Mouse (Mus musculus) embryonic facial prominence, embryonic 12.5 days (tissue): Measurements from ENCODE around the gene Ifnar2. TPM values are rescaled to one million over a fixed set of nuclear protein-coding genes. Genes with fewer than 3 reads are reported as not detected.

Source experiments
- ATAC-seq: fragments of 200-750 bp; cut with Nextera tagmentation; 2 replicates; pipeline ENCODE4 v1.8.0; 2017; ENCODE audit not compliant: insufficient number of reproducible peaks, insufficient read depth, low FRiP score, low TSS enrichment
- H3K27ac ChIP-seq: fragments of 300-500 bp; sonication (generic); 2 replicates; pipeline ENCODE4 v1.5.1; 2016; ENCODE audit warnings: mild to moderate bottlenecking
- H3K27me3 ChIP-seq: fragments of 300-500 bp; sonication (generic); 2 replicates; pipeline ENCODE4 v1.6.1; 2016; ENCODE audit warnings: mild to moderate bottlenecking, moderate library complexity
- H3K36me3 ChIP-seq: fragments of 300-500 bp; sonication (generic); 2 replicates; pipeline ENCODE4 v1.6.1; 2016; ENCODE audit warnings: mild to moderate bottlenecking
- H3K4me1 ChIP-seq: fragments of 300-500 bp; sonication (generic); 2 replicates; pipeline ENCODE4 v1.6.1; 2016
- H3K4me2 ChIP-seq: fragments of 300-500 bp; sonication (generic); replicated peaks from 2 replicates; pipeline ENCODE4 v1.6.1; 2016; ENCODE audit warnings: mild to moderate bottlenecking, moderate library complexity
- H3K4me3 ChIP-seq: fragments of 300-500 bp; sonication (generic); 2 replicates; pipeline ENCODE4 v1.5.1; 2016; ENCODE audit warnings: mild to moderate bottlenecking
- H3K9ac ChIP-seq: fragments of 300-500 bp; sonication (generic); 2 replicates; pipeline ENCODE4 v1.6.1; 2016; ENCODE audit warnings: mild to moderate bottlenecking, moderate library complexity
- H3K9me3 ChIP-seq: fragments of 300-500 bp; sonication (generic); 2 replicates; pipeline ENCODE4 v1.6.1; 2016; ENCODE audit warnings: mild to moderate bottlenecking, moderate library complexity
- WGBS: fragments of 180-500 bp; shearing (Covaris S2); methylation state at CpG from one replicate; pipeline ENCODE4 v1.1.7; 2016; 5-methylcytosine and 5-hydroxymethylcytosine counted together
- polyA plus RNA-seq: library from polyadenylated mRNA; unstranded; fragments of >200 nt; fragmentation: Nextera tagmentation; extraction: Ambion mirVana; gene quantifications from 2 replicates; pipeline ENCODE4 v1.2.1, GENCODE M21; 2016

The Ifnar2 gene
- polyA plus RNA-seq, 1 experiment from 2014 or later = 42.6 TPM

DNA sequence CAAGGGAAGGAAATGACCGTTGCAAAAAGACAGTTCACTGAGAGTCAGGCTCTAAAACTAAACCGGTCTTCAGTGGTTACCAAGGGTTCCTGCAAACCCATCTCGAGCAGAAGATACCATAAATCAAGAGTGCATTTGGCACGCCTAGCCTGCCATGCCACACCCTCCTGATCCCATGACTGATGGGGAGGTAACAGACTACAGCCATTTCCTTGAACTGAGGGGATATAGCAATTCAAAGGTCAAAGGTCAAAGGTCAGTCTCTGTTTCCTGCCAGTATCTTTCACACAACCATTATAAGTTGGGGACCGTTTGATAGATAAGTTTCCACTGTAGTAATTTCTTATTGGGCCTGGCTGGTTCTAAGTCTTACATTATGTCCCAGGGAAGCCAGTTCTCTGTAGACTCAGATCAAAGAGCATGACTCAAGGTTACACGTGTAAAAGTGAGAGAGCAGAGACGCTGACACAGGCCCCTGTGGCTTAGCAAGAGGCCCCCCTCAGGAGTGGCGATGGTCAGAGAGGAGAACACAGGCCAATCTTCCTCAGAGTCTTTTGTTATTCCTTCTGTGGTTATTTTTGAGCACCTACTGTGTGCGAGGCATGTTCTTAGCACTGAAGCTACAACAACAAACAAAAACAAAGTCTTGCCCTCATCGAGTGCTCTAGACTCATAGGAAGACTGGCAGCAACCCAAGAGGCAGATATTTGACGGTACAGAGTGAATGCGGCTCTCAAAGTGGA, 40.7 kb downstream of the Ifnar2 start:
- Histone ChIP-seq H3K4me2 (no peak overlapping the region), H3K27ac (no peak overlapping the region), H3K9ac (no peak overlapping the region), H3K9me3 (no peaks in the 10 kb centered on the region), H3K36me3 (0 out of 2 replicates have a peak, but pooled peaks cover 13% of the 10 kb centered on the region), H3K4me1 (peaks cover 7% of the 10 kb centered on the region; the same call in 1 of the 2 replicates), H3K4me3 (no peak overlapping the region), H3K27me3 (no peaks in the 10 kb centered on the region)
- ATAC-seq = no peak
- WGBS = 68% methylated on average over 12 of the region's 12 CpGs

DNA sequence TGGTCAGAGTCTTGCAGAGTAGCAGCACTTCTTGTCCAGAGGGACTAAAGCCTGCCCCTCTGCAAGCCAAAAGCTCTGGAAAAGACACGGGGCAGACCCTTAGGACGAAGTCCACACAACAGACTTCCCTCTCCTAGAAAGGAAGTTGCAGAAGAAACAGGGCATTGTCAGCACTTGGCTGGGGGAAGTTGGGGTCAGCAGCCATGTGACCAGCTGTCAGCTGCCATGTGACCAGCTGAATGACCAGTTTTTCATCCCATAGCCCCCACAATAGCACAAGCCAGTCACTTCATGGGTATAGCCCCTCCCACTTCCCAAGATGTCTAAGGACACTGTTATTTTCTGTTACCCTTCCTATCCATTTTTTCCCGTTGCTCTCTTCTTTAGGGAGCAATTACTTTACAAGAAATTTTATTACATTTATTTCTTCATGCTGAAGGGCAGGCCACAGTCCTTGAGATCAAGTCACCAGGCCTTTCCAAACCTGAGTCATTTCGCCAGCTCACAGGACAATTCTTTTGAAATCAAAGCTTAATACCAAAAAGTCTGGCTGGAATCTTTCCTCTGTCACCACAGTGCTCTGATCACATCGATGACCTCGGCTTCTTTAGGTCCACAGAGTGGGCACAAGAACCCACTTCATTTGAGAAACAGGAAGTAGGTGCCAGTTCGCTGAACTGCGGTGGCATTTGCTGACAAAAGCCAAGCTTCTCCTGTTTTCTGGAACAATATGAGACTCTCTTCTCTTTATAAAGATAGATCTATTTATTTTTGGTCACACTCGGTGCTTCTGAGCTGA, 43.0 kb downstream of the Ifnar2 start:
- no peaks in the 10 kb centered on the region for H3K9me3 ChIP-seq
- H3K27ac ChIP-seq = no peak overlapping the region
- H3K4me3 ChIP-seq = no peak overlapping the region
- no peak overlapping the region for H3K4me2 ChIP-seq
- 78% methylated on average over 9 of the region's 9 CpGs for WGBS
- H3K27me3 ChIP-seq = no peaks in the 10 kb centered on the region
- no peak overlapping the region for H3K9ac ChIP-seq
- H3K4me1 ChIP-seq = peaks cover 4% of the 10 kb centered on the region; the same call in 1 of the 2 replicates
- ATAC-seq = no peak
- 0 out of 2 replicates have a peak, but pooled peaks cover 22% of the 10 kb centered on the region for H3K36me3 ChIP-seq

DNA sequence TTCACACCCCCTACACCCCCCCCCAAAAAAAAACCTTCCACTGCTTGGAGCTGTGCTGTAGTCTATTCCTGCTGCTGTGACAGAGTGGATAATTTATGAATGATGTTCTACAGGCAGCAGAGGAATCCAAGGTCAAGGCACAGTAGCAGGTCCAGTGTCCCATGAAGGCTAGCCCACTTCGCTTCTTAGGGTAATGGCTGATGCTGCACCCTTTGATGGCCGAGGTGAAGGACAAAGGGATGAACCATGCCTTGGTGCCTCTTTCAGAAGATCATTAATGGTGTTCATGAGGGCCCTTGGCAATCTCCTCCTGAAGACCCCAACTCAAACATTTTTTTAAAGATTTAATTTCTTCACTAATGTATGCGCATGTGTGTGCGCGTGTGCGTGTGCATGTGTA, 43.8 kb downstream of the Ifnar2 start:
- Histone ChIP-seq H3K9me3 (no peaks in the 10 kb centered on the region), H3K36me3 (0 out of 2 replicates have a peak, but pooled peaks cover 22% of the 10 kb centered on the region), H3K4me3 (no peak overlapping the region), H3K27me3 (no peaks in the 10 kb centered on the region), H3K9ac (no peak overlapping the region), H3K4me2 (no peak overlapping the region), H3K4me1 (no peaks in the 10 kb centered on the region), H3K27ac (no peak overlapping the region)
- ATAC-seq = no peak
- WGBS = 94% methylated on average over 6 of the region's 6 CpGs

DNA sequence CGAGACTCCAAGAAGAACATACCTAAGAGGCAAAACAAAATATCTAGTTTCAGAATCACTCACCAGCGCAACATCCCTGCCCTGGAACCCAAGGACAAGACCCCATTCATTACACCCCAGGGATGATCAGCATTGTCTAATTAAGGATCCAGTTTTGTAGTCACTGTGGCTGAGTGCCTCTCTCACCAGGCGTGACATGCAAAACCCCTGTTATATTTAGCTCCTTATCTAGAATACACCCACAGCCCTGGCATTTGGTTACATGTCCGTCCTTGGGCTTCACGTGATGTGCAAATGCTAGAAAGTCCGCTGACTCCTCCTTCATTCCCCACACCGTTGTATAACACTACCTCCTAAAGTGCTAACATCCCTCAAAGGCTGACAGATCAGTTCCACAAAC, 44.4 kb downstream of the Ifnar2 start:
- Histone ChIP-seq H3K4me2 (no peak overlapping the region), H3K9me3 (no peaks in the 10 kb centered on the region), H3K27me3 (no peaks in the 10 kb centered on the region), H3K4me1 (no peaks in the 10 kb centered on the region), H3K27ac (no peak overlapping the region), H3K4me3 (no peak overlapping the region), H3K36me3 (0 out of 2 replicates have a peak, but pooled peaks cover 25% of the 10 kb centered on the region), H3K9ac (no peak overlapping the region)
- WGBS = 83% methylated on average over 7 of the region's 7 CpGs
- ATAC-seq = no peak

DNA sequence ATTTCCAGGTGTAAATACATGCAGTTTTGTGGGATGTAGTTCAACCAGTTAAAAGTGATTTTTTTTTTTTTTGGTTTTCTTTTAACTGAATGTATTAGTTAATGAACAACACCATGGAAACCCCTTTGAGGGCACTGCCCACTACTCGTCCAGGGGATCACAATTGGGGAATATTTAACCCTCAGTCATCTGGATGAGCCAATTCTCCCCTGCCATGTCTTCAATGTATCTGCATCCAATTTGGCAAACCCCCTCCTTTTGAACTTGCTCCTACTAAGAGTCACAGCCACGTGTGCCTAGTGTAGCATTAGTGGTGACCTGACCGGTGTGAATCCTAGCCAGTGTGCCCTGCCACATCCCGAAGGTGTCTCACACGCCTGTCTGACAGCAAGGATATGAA, 45.9 kb downstream of the Ifnar2 start:
- Histone ChIP-seq H3K4me1 (no peaks in the 10 kb centered on the region), H3K9ac (no peak overlapping the region), H3K9me3 (no peaks in the 10 kb centered on the region), H3K27me3 (no peaks in the 10 kb centered on the region), H3K36me3 (0 out of 2 replicates have a peak, but pooled peaks cover 28% of the 10 kb centered on the region), H3K27ac (no peak overlapping the region), H3K4me3 (no peak overlapping the region), H3K4me2 (no peak overlapping the region)
- ATAC-seq = no peak
- 67% methylated on average over 5 of the region's 5 CpGs for WGBS

DNA sequence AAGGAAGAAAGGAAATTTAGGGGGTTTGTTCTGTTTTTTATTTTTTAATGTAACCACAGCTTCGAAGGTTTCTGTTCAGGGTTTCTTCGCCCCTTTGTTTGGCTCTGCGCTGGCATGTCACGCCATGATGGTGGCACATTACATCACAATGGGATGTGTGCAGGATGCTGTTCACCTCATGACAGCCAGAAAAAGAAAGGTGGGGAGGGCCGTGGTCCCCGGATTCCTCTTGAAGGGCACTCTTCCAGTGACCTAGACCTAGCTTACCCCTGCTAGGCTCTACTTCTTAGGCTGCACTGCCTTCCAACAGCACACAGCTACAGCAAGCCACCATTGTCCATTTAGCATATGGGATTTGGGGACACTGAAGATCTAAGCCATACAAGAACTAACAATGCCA, 53.2 kb downstream of the Ifnar2 start:
- Histone ChIP-seq H3K4me3 (no peak overlapping the region), H3K27me3 (no peaks in the 10 kb centered on the region), H3K9ac (no peak overlapping the region), H3K36me3 (peaks cover 18% of the 10 kb centered on the region), H3K27ac (no peak overlapping the region), H3K4me2 (no peak overlapping the region), H3K9me3 (no peaks in the 10 kb centered on the region; the same call in 1 of the 2 replicates), H3K4me1 (no peaks in the 10 kb centered on the region)
- WGBS = 93% methylated on average over 6 of the region's 6 CpGs
- ATAC-seq = no peak

DNA sequence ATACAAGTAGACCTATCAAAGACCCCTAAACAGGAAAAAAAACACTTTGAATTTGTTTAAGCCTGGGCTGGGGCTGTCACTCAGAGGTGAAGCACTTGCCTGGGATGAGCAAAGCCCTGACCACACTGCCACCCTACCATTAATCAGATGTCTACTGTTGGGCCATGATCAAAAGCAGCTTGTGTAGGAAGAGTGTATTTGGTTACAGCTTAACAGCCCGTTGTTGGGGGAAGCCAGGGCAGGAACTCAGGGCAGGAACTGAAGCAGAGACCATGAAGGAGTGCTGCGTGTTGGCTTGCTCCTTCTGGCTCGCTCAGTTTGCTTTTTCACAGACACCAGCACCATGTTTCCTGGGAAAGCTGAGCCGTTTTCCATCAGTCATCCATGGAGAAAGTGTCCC, 54.0 kb downstream of the Ifnar2 start:
- Histone ChIP-seq H3K27me3 (no peaks in the 10 kb centered on the region), H3K27ac (no peak overlapping the region), H3K9ac (no peak overlapping the region), H3K4me2 (no peak overlapping the region), H3K4me3 (no peak overlapping the region), H3K36me3 (peaks cover 18% of the 10 kb centered on the region), H3K9me3 (no peaks in the 10 kb centered on the region; the same call in 1 of the 2 replicates), H3K4me1 (no peaks in the 10 kb centered on the region)
- no peak for ATAC-seq
- 69% methylated on average over 4 of the region's 4 CpGs for whole genome bisulfite sequencing

DNA sequence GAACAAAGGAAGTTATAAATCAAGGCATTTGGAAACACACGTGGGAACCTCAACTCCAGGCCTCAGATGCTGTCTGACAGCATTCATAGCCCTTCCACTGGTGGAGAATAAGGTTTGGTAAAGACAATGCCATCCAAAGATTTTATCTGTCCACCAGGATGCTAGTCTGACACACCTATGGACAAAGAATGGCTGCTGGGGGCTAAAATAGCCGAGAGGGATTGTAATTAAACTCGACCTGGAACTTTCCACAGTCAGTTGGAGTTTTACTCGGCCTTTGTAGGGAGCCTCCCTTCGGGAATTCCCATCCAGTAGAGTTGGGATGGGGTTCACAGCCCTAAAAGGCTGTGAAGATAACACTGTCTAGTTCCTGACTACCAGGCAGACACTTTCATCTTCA, 54.9 kb downstream of the Ifnar2 start:
- Histone ChIP-seq H3K4me3 (no peak overlapping the region), H3K4me2 (no peak overlapping the region), H3K9me3 (no peaks in the 10 kb centered on the region; the same call in 1 of the 2 replicates), H3K36me3 (peaks cover 12% of the 10 kb centered on the region), H3K27ac (no peak overlapping the region), H3K9ac (no peak overlapping the region), H3K27me3 (no peaks in the 10 kb centered on the region), H3K4me1 (no peaks in the 10 kb centered on the region)
- ATAC-seq = no peak
- 72% methylated on average over 5 of the region's 5 CpGs for WGBS

DNA sequence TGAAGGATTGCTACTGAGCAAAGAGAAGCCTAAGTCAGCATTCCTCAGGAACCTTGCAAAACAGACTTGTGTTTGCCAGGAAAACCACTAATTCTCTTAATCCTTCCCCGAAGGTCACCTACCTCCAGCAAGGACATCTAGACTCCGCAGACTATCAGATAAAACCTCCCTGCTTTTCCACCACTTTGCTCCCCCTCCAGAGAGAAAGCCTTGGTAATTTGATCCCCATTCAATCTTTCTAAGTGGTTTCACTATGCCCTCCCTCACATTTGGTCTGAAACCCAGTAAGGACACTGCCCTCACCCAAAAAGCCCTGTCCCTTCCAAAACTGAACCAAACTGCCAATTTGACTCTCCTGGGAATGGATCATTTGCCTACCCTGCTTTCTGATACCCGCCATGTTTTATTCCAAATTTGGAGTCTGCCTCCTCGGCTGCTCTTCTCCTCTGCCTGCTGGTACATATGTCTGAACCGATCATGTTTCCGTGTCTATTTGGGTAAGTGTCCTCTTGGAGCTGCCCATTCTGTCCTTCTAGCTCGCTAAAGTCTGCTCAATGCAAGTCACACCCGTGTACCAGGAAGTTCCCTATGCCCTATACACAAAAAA, 55.8 kb downstream of the Ifnar2 start:
- Histone ChIP-seq H3K4me1 (0 out of 2 replicates have a peak, but pooled peaks cover 2% of the 10 kb centered on the region), H3K4me3 (no peak overlapping the region), H3K9ac (no peak overlapping the region), H3K9me3 (no peaks in the 10 kb centered on the region; the same call in 1 of the 2 replicates), H3K36me3 (peaks cover 12% of the 10 kb centered on the region), H3K27ac (no peak overlapping the region), H3K4me2 (no peak overlapping the region), H3K27me3 (no peaks in the 10 kb centered on the region)
- WGBS = 57% methylated on average over 8 of the region's 8 CpGs
- no peak for ATAC-seq

DNA sequence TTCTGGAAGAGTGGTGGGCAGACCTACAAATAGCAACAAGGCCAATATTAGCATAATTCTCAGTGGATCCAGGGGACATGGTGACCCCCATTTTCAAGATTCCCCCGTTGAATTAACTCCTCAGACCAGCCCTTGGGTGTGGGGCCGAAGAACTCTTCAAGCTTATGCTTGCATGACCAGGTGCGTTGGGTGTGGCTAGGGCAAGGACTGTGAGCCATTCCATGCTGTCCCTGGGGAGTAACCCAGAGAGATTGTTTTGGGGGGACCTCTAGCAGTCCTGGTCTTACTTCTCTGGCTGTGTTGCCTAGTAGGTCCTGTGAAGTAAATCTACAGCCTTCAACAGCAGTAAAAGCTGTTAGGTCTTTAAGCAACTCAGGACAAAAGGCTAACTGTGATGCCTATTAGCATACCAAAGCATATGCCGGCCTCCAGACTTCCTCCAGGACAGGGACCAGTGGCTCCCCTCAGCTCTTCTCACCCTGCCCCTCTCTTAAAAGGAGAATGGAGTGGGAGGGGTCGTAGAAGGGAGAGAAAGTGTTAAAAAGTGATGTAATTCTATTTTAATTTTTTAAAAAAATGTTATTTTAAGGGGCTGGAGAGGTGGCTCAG, 60.2 kb downstream of the Ifnar2 start:
- Histone ChIP-seq H3K27me3 (no peaks in the 10 kb centered on the region), H3K27ac (no peak overlapping the region), H3K9ac (no peak overlapping the region), H3K4me2 (no peak overlapping the region), H3K4me1 (0 out of 2 replicates have a peak, but pooled peaks cover 2% of the 10 kb centered on the region), H3K9me3 (no peaks in the 10 kb centered on the region), H3K36me3 (no peaks in the 10 kb centered on the region), H3K4me3 (no peak overlapping the region)
- 42% methylated on average over 5 of the region's 5 CpGs for WGBS
- ATAC-seq = no peak

DNA sequence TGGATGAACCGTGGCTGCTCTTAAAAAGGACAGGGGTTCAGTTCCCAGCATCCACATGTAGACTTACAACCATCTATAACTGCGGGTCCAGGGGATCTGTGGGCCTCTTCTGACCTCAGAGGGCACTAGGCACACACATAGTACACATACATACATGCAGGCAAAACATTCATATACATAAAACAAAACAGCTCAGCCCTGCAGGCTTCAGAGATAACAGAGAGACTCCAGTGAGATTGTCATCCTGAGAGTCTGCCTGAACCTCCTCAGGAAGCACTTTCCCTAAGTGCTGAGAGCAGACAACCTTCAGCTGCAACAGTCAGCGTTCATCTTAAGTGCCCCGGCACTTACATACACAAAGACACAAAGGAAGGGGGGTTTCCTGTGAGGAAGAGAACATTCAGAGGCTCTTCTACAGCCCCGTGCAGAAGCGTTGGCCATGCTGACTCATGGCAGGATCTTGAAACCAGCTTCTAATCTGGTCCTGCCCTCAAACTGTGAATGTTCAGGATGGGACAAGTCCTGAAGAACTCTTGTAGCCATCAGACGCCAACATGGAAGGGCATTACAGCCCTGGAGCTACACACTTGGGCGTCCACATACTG, 60.8 kb downstream of the Ifnar2 start:
- H3K36me3 ChIP-seq = no peaks in the 10 kb centered on the region
- no peaks in the 10 kb centered on the region for H3K27me3 ChIP-seq
- no peak overlapping the region for H3K27ac ChIP-seq
- no peak overlapping the region for H3K9ac ChIP-seq
- no peak overlapping the region for H3K4me2 ChIP-seq
- H3K4me3 ChIP-seq = no peak overlapping the region
- no peaks in the 10 kb centered on the region for H3K9me3 ChIP-seq
- 63% methylated on average over 8 of the region's 8 CpGs for WGBS
- no peak for ATAC-seq
- 0 out of 2 replicates have a peak, but pooled peaks cover 2% of the 10 kb centered on the region for H3K4me1 ChIP-seq
